Mouse (Mus musculus): ENCODE measurements around the gene Olfr1500.
"Not testable (repeated sequence)": the region's sequence is repeated elsewhere in the genome, so short reads cannot be mapped to it uniquely, and the experiment has no call there.

Gene Olfr1500

GRCm38 (mm10) chr19:13830388-13830787 is at the start of gene Olfr1500:
Olfr1500 (minus strand) TSS chr19:13830488.
- DNase-seq (ENCODE audit: low read depth), result no peak

GRCm38 (mm10) chr19:13861495-13861894 is 31.2 kb upstream of the Olfr1500 start, which contains the start of gene Olfr1502:
Olfr1502 (plus strand) TSS chr19:13861795.
- DNase-seq (ENCODE audit: low read depth), result no peak

GRCm38 (mm10) chr19:13850592-13850991 is 20.3 kb upstream of the Olfr1500 start, which contains the start of gene Olfr1501:
Olfr1501 (minus strand) TSS chr19:13850692.
- not testable (repeated sequence) for DNase-seq (ENCODE audit: low read depth)

GRCm38 (mm10) chr19:13828447-13828846 is 1.8 kb downstream of the Olfr1500 start:
- DNase-seq (ENCODE audit: low read depth), result no peak

GRCm38 (mm10) chr19:13820847-13821246 is 9.4 kb downstream of the Olfr1500 start:
- no peak for DNase-seq (ENCODE audit: low read depth)

- no peak for DNase-seq (ENCODE audit: low read depth)
These were observed 10.9 kb downstream of the Olfr1500 start, which contains the start of gene Olfr1499 for GRCm38 (mm10) chr19:13819347-13819746. Olfr1499 (minus strand) TSS chr19:13819447.

GRCm38 (mm10) chr19:13818827-13819226 is 11.5 kb downstream of the Olfr1500 start:
- DNase-seq (ENCODE audit: low read depth), result no peak

- DNase-seq (ENCODE audit: low read depth), result no peak
These were observed 17.5 kb downstream of the Olfr1500 start for GRCm38 (mm10) chr19:13812823-13813222.

- not testable (repeated sequence) for DNase-seq (ENCODE audit: low read depth)
These were observed 24.8 kb downstream of the Olfr1500 start for GRCm38 (mm10) chr19:13805486-13805885.

- DNase-seq (ENCODE audit: low read depth), result no peak
These were observed 32.2 kb downstream of the Olfr1500 start, which contains the start of gene Olfr1497 for GRCm38 (mm10) chr19:13798102-13798501. Olfr1497 (minus strand) TSS chr19:13798202.

GRCm38 (mm10) chr19:13777578-13777977 is 52.7 kb downstream of the Olfr1500 start, which contains the start of gene Olfr1496:
Olfr1496 (plus strand) TSS chr19:13777878.
- DNase-seq (ENCODE audit: low read depth), result no peak
